Mouse (Mus musculus): ENCODE results near the gene Bag6. TPM values are rescaled to one million over a fixed set of nuclear protein-coding genes. Genes with fewer than 3 reads are reported as not detected.

The Bag6 gene
- polyA plus RNA-seq, 1 experiment: 202 TPM

- H3K36me3 ChIP-seq (ENCODE audit: control insufficient read depth, insufficient read depth): no peaks in the 10 kb centered on the region
- H3K79me3 ChIP-seq (ENCODE audit: low read depth): no peaks in the 10 kb centered on the region
- no peaks in the 10 kb centered on the region for H3K79me2 ChIP-seq (ENCODE audit: control insufficient read depth, insufficient read depth)
- no peak for TF ChIP-seq MYOD1 (IDR thresholded peaks at IDR 0.05; ENCODE audit: control insufficient read depth, insufficient read length, low read depth)
- no peaks in the 10 kb centered on the region for H3K27me3 ChIP-seq (ENCODE audit: control insufficient read depth, insufficient read depth, insufficient read length)
- no peak within 1 kb of the TSS for H3ac ChIP-seq (ENCODE audit: control insufficient read depth, insufficient read length, low read depth)
- no peak within 1 kb of the TSS for H3K4me3 ChIP-seq (ENCODE audit: insufficient read depth, poor library complexity, severe bottlenecking)
Observed at GRCm38 (mm10) chr17:35187959-35188610, 53.1 kb downstream of the Bag6 start, which contains the start of gene Lst1. TSS of gene Lst1 (minus strand) at chr17:35188439.

DNA sequence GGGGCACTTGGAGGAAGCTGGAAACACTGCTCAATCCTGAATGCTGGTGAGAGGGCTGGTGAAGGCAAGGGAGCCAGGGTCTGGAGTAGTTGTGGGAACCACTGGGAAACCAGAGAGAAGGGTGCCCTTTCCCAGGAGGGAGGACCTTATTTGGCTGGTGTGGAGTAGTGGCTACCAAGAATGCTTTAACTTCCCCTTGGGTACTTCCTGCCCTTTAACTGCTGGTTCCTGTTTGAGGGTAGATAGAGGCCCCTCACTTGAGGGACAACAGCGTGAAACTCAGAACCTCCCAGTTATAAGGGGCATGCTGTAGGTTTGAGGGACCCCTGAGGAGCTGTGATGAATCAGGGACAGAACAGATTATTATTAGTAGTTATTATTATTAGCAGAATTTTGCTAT, 54.2 kb downstream of the Bag6 start:
- no peak overlapping the region for H3ac ChIP-seq (ENCODE audit: control insufficient read depth, insufficient read length, low read depth)
- TF ChIP-seq MAX (IDR thresholded peaks at IDR 0.05) (no peak), USF1 (IDR thresholded peaks at IDR 0.05; ENCODE audit: low read depth) (no peak), FOSL1 (IDR thresholded peaks at IDR 0.05; ENCODE audit: insufficient read depth, low read length, poor library complexity, severe bottlenecking) (no peak), CEBPB (IDR thresholded peaks at IDR 0.05; ENCODE audit: low read depth) (no peak), MYOD1 (IDR thresholded peaks at IDR 0.05; ENCODE audit: control insufficient read depth, insufficient read length, low read depth) (no peak)
- no peak overlapping the region for H3K4me3 ChIP-seq (ENCODE audit: insufficient read depth, poor library complexity, severe bottlenecking)
- H3K79me2 ChIP-seq (ENCODE audit: control insufficient read depth, insufficient read depth): no peaks in the 10 kb centered on the region
- no peaks in the 10 kb centered on the region for H3K79me3 ChIP-seq (ENCODE audit: low read depth)
- H3K36me3 ChIP-seq (ENCODE audit: control insufficient read depth, insufficient read depth): no peaks in the 10 kb centered on the region
- no peaks in the 10 kb centered on the region for H3K27me3 ChIP-seq (ENCODE audit: control insufficient read depth, insufficient read depth, insufficient read length)

DNA sequence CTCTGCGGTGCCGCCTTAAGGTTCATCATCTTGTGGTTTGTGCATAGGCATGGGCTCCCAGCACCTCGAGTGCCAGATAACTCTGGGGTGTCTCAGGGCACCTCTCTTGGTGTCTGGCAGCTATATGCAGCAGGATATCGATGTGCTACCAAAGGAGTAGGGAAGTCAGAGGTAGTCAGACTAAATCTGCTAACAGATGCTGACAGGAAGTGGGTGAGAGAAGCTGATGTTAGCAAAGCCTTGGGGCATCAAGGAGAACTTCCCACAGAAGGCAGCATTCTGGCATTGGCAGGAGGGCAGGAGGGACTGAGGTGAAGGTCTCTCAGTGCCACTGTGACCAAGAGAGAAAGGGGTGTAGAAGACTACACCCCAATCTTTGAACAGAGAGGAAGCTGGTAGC, 55.1 kb downstream of the Bag6 start:
- no peak for TF ChIP-seq CTCF (IDR thresholded peaks at IDR 0.05; ENCODE audit: control insufficient read depth, insufficient read depth, insufficient read length)
- no peak for TF ChIP-seq FOSL1 (IDR thresholded peaks at IDR 0.05; ENCODE audit: insufficient read depth, low read length, poor library complexity, severe bottlenecking)
- Histone ChIP-seq H3ac (ENCODE audit: control insufficient read depth, insufficient read length, low read depth) (no peak overlapping the region), H3K4me3 (ENCODE audit: insufficient read depth, poor library complexity, severe bottlenecking) (no peak overlapping the region), H3K79me3 (ENCODE audit: low read depth) (no peaks in the 10 kb centered on the region), H3K36me3 (ENCODE audit: control insufficient read depth, insufficient read depth) (no peaks in the 10 kb centered on the region), H3K79me2 (ENCODE audit: control insufficient read depth, insufficient read depth) (no peaks in the 10 kb centered on the region), H3K27me3 (ENCODE audit: control insufficient read depth, insufficient read depth, insufficient read length) (no peaks in the 10 kb centered on the region)

- Histone ChIP-seq H3K4me3 (ENCODE audit: insufficient read depth, poor library complexity, severe bottlenecking) (no peak overlapping the region), H3ac (ENCODE audit: control insufficient read depth, insufficient read length, low read depth) (no peak overlapping the region)
- no peak for TF ChIP-seq USF1 (IDR thresholded peaks at IDR 0.05; ENCODE audit: low read depth)
- no peak for TF ChIP-seq MAX (IDR thresholded peaks at IDR 0.05)
- no peak for TF ChIP-seq FOSL1 (IDR thresholded peaks at IDR 0.05; ENCODE audit: insufficient read depth, low read length, poor library complexity, severe bottlenecking)
- no peak for TF ChIP-seq CTCF (IDR thresholded peaks at IDR 0.05; ENCODE audit: control insufficient read depth, insufficient read depth, insufficient read length)
- no peak for TF ChIP-seq MYOG (IDR thresholded peaks at IDR 0.05; ENCODE audit: control insufficient read depth, extremely low read depth, insufficient read length)
- TF ChIP-seq CEBPB (IDR thresholded peaks at IDR 0.05; ENCODE audit: low read depth): no peak
- no peak for TF ChIP-seq MYOD1 (IDR thresholded peaks at IDR 0.05; ENCODE audit: control insufficient read depth, insufficient read length, low read depth)
Observed at GRCm38 (mm10) chr17:35191723-35192122, 56.7 kb downstream of the Bag6 start.

DNA sequence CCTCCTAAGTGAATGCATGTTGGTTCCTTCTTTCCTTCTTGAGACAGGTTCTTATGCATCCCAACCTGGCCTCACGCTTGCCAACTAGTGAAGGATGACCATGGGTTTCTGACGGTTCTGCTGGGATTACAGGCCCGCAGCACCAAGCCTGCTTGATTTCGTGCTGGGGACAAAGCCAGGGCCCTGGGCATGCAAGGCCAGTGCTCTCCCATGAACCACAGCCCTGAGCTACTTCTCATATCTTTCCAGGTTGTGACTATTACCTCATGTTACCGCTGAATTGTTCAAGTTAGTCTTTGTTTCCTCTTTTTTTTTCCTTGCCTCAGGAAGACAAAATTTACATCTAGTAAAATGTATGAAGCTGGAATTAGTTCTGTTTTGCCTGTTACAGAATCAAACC, 57.9 kb downstream of the Bag6 start:
- TF ChIP-seq USF1 (IDR thresholded peaks at IDR 0.05; ENCODE audit: low read depth) (no peak), CEBPB (IDR thresholded peaks at IDR 0.05; ENCODE audit: low read depth) (no peak), MAX (IDR thresholded peaks at IDR 0.05) (no peak), CTCF (IDR thresholded peaks at IDR 0.05; ENCODE audit: control insufficient read depth, insufficient read depth, insufficient read length) (no peak), MYOD1 (IDR thresholded peaks at IDR 0.05; ENCODE audit: control insufficient read depth, insufficient read length, low read depth) (no peak), MYOG (IDR thresholded peaks at IDR 0.05; ENCODE audit: control insufficient read depth, extremely low read depth, insufficient read length) (no peak)

More at GRCm38 (mm10) chr17:35191723-35192122, 56.7 kb downstream of the Bag6 start:
- Histone ChIP-seq H3K36me3 (ENCODE audit: control insufficient read depth, insufficient read depth) (no peaks in the 10 kb centered on the region), H3K79me3 (ENCODE audit: low read depth) (no peaks in the 10 kb centered on the region), H3K79me2 (ENCODE audit: control insufficient read depth, insufficient read depth) (no peaks in the 10 kb centered on the region), H3K27me3 (ENCODE audit: control insufficient read depth, insufficient read depth, insufficient read length) (no peaks in the 10 kb centered on the region)

DNA sequence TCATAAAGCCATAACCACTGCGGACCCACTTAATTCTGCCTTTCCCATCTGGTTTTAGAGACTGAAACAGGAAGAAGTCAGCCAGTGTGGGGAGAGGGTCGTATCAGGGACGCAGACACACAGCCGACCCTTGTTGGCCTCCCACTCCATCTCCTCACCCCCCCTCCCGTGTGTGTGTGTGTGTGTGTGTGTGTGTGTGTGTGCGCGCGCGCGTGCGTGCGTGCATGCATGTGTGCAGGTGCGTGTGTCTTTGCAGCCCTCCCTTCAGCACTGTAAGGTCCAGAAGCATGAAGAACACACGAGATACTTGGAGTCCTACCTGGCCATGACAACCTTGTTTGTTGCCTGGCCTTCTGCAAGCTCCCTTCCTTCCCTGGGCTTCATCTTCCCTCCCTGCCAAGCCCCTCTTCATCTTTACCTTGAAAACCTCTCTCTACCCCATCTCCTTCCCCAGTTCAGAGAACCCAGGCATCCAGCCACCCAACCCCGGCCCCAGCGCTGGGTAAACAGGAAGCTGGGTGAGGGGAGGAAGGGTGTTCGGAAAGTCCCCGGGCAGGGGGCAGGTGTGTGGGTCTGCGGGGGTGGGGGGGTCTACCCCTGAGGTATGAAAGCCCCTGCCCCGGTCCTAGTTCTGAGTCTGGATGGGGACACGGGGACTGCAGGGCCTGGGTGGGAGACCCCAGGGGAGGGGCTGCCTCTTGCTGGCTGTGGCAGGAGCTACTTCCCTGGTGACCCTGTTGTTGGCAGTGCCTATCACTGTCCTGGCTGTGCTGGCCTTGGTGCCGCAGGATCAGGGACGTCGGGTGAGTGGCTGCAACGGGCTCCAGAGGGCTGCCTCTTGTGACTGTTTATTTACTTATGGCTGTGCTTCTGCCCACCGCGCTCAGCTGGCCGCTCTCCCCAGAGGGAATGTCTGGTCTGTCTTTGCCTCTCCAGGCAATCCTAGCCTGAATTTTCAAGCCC, 59.2 kb downstream of the Bag6 start, which contains the start of gene Ltb:
Gene Ltb, plus strand, starts transcription at position 559 of the 963 bp plus-strand sequence.
- no peaks in the 10 kb centered on the region for H3K79me3 ChIP-seq (ENCODE audit: low read depth)
- H3ac ChIP-seq (ENCODE audit: control insufficient read depth, insufficient read length, low read depth): no peak within 1 kb of the TSS
- TF ChIP-seq FOSL1 (IDR thresholded peaks at IDR 0.05; ENCODE audit: insufficient read depth, low read length, poor library complexity, severe bottlenecking) (no peak), MYOD1 (IDR thresholded peaks at IDR 0.05; ENCODE audit: control insufficient read depth, insufficient read length, low read depth) (no peak)
- H3K27me3 ChIP-seq (ENCODE audit: control insufficient read depth, insufficient read depth, insufficient read length): no peaks in the 10 kb centered on the region
- no peaks in the 10 kb centered on the region for H3K36me3 ChIP-seq (ENCODE audit: control insufficient read depth, insufficient read depth)
- H3K4me3 ChIP-seq (ENCODE audit: insufficient read depth, poor library complexity, severe bottlenecking): no peak within 1 kb of the TSS
- no peaks in the 10 kb centered on the region for H3K79me2 ChIP-seq (ENCODE audit: control insufficient read depth, insufficient read depth)

More for the DNA sequence above, 57.9 kb downstream of the Bag6 start:
- H3K36me3 ChIP-seq (ENCODE audit: control insufficient read depth, insufficient read depth): no peaks in the 10 kb centered on the region
- H3K4me3 ChIP-seq (ENCODE audit: insufficient read depth, poor library complexity, severe bottlenecking): no peak overlapping the region
- no peaks in the 10 kb centered on the region for H3K79me2 ChIP-seq (ENCODE audit: control insufficient read depth, insufficient read depth)
- no peak overlapping the region for H3ac ChIP-seq (ENCODE audit: control insufficient read depth, insufficient read length, low read depth)
- H3K27me3 ChIP-seq (ENCODE audit: control insufficient read depth, insufficient read depth, insufficient read length): no peaks in the 10 kb centered on the region
- no peaks in the 10 kb centered on the region for H3K79me3 ChIP-seq (ENCODE audit: low read depth)
